Mouse (Mus musculus) neutrophil, adult 59 days (primary cell): ENCODE measurements around the gene Ppm1d. TPM values are rescaled to one million over a fixed set of nuclear protein-coding genes. Genes with fewer than 3 reads are reported as not detected.

Experiments used
- total RNA-seq, 2 experiments: library from RNA; stranded (reverse); gene quantifications; 1 replicate in 1 of 2; 2 replicates in 1 of 2; pipeline ENCODE4 v1.2.4; 2023

The Ppm1d gene
- 10 to 100 TPM; 17.1 to 18.5 TPM for total RNA-seq

DNA sequence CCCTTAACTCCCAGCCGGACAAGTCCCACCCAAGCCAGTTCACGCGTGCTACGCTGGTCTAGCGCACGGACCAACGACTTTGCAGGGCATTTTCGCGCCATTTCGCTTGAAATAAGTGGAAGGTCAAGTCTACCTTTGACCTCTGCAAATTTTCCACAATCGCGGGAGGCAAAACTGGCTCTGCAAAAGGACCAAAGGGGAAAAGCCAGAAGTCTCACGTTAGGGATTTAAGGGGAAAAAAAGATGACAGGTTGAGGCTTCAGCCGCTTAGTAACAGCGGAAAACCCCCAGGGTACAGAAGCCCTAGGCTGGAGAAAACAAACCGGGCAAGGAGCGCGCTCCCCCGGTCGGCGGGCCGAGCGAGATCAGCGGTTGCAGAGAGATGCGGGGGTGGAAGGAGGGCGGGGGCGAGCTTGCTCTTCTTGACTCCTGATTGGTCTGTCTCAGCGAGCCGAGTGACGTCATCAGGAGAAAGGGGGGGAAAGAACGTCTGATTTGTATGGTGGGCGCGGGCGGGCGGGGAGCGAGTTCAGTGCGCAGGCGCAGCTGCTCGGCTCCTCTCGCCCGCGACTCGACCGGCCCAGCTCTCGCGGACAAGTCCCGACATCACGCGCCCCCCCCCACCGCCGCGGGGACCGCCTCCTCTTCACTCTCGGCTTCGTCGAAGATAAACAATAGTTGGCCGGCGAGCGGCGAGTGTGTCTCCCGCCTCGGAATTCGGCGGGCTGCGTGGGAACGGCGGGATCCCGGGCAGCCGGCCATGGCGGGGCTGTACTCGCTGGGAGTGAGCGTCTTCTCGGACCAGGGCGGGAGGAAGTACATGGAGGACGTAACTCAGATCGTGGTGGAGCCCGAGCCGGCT lies at the start of gene Ppm1d:
Gene Ppm1d (plus strand): TSS at position 532 of the 862 bp plus-strand sequence.

GRCm38 (mm10) chr11:85352539-85353380 lies 41.7 kb downstream of the Ppm1d start, which contains the start of gene Bcas3:
Gene Bcas3, plus strand, starts transcription at chr11:85353167.

Other genes with a start within 250 kb of the Ppm1d start
- 10 to 100 TPM; 70.1 to 80.8 TPM for gene Usp32, start 171.1 kb upstream of the Ppm1d start, total RNA-seq
- gene 1700125H20Rik, start 140.8 kb upstream of the Ppm1d start, total RNA-seq: not detected
- 10 to 100 TPM; 24.7 to 24.8 TPM for gene Appbp2, start 76.1 kb upstream of the Ppm1d start, total RNA-seq
- 10 to 100 TPM; 31.0 to 40.0 TPM for gene Bcas3, start 41.9 kb downstream of the Ppm1d start, total RNA-seq